Mouse (Mus musculus) adrenal gland (tissue): ENCODE data around the gene Gsn.

Source experiments
- intact Hi-C: fragments of 180-260 bp; cut with DNase I; formaldehyde crosslinking; loops from one replicate; pipeline ENCODE4 v1.15.1; 2025

The Gsn gene

DNA sequence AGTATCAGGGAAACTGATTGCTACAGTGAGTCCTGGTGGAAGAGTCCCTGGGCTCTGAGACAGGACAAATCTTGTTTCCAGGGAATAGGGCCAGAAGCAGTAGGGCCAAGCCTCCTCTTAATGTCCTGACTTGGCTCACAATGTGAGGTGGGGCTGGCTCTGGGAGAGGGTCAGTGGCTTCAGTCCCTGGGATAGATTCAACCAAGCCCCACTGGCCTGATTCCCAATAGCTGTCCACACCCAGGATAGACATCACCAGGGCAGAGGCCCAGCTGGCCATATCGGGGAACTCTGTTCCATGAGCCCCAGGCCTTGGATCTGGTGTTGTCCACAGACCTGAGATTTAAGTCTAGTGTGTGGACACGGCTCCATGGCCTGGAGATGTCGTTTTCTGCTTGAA lies 21.5 kb downstream of the Gsn start:
- intact Hi-C loops: no loop called here

DNA sequence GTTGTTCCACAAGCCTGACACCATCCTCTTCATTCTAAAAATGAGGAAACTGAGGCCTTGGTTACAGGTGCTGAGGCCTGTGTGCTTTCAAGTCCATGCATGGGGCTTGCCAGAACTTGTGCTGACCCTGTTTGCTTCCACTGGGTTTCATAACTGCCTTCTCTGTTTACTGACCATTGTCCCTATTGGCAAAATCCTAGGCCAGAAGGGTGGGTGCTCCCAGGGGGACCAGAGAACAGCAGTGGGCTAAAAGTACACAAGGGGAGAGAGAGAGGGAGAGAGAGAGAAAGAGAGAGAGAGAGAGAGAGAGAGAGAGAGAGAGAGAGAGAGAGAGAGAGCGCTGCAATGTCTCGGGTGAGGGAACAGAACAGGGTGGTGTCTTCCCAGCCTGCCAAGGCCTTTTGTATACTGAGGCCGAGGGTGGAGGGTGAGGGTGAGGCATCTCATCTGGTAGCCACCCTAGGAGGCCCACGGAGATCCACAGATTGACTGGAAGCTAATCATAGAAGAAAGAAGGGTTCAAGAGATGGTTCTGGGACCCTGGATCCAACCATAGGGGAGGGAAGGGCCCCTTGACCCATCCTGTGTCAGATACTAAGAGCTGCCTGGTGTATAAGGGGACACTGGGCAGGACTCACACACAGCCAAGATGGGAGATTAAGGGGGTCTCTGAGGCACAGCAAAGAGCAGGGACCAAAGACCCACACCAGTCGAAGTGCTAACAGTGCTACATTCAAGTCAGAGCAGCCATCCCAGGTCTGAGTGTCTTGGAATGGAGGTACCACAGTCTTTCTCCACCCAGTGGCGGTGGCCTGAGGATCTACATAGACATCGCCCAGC lies 22.4 kb downstream of the Gsn start:
- intact Hi-C loops: no loop called here

DNA sequence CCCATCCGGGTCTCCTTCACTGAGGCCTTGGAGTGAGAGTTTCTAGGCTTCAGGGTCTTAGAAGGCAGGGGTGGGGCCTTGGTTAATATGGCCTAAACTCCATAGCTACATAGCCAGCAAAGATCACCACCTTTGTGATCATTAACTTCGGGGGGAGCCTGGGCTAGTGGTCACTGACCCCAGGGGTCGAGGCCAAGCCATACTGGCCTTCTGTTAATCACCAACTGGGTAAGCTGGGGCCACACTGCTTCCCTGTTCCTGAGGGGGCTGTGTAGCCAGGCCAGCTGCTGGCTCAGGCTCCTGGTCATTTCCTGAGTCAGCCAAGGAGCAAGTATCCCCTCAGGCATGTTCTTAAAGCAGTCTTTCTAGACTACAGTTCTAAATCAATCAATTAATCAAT lies 23.8 kb downstream of the Gsn start:
- intact Hi-C loops: no loop called here

DNA sequence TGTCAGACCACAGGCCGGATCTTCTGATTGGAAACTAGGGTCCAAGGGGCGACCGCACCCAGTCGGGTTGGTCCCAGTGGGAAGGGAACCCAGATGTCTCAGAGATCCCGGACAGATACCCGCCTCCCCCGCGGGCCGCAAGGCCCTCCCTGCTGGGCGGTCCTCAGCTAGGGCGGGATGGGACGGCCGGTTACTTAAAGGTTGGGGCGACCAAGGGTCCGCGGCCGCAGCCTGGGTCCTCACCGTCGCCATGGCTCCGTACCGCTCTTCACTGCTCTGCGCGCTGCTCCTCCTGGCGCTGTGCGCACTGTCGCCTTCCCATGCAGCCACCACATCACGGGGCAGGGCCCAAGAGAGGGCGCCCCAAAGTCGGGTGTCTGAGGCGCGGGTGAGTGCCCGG lies 26.0 kb downstream of the Gsn start:
- intact Hi-C loops: no loop called here

DNA sequence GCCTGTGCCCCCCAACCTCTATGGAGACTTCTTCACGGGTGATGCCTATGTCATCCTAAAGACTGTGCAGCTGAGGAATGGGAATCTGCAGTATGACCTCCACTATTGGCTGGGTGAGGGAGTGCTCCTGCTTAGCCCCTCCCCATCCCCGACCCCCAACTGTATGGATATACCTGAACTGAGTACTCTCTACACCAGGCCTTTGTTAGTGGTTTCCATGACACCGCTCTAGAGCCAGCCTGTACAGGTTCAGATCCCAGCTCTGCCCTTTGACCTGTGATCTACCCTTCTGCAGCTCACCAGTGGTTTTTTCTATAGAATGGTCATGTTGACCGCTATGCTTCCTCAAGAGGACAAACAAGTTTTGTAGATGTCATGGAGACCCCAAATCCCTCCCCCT lies 27.8 kb downstream of the Gsn start:
- intact Hi-C loops: no loop called here

DNA sequence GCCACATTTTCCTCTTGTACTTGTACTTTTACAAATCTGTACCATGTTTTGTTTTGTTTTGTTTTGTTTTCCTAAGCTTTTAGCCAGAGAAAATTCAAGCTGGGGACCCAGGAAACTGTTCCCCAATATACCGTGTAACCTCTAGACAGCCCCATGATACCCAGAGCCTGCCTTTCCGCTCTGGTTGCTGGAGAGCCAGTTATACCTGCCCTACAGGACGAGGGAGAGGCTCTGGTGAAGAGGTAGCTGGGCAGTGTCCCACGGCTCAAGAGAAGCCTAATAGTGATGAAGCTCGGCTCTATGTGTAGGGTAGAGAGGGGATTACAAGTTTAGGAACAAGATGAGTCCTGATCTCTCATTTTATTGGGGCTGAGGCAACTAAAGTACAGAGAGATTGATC lies 29.0 kb downstream of the Gsn start:
- intact Hi-C loops: no loop called here

DNA sequence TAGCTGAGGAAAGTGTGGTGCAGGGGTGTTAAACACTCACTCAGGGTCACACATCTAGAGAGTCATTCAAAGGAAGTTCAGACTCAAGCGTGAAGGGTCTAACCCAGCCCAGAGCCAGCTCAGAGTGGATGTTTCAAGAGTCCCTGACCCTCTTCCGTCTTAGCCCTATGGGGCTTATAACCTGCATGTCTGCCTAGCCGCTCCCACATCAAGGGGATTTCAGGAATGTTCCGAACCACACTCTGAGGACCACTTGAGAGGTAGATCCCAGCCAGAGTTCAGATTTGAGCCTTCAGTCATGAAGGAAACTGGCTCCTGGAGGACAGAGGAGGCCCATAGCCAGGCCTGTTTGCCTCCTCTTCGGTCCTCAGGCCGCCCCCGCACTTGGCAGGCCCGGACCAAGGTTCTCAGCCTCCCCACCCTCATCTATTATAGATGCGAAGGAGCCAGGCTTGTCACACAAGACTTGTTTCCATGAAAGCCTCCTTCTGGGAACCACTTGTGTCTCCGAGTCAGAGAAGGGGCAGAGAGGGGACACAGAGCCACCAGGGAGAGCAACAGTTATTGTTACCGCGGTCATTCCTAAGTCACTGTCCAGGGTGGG lies 30.9 kb downstream of the Gsn start:
- intact Hi-C loops: no loop called here

DNA sequence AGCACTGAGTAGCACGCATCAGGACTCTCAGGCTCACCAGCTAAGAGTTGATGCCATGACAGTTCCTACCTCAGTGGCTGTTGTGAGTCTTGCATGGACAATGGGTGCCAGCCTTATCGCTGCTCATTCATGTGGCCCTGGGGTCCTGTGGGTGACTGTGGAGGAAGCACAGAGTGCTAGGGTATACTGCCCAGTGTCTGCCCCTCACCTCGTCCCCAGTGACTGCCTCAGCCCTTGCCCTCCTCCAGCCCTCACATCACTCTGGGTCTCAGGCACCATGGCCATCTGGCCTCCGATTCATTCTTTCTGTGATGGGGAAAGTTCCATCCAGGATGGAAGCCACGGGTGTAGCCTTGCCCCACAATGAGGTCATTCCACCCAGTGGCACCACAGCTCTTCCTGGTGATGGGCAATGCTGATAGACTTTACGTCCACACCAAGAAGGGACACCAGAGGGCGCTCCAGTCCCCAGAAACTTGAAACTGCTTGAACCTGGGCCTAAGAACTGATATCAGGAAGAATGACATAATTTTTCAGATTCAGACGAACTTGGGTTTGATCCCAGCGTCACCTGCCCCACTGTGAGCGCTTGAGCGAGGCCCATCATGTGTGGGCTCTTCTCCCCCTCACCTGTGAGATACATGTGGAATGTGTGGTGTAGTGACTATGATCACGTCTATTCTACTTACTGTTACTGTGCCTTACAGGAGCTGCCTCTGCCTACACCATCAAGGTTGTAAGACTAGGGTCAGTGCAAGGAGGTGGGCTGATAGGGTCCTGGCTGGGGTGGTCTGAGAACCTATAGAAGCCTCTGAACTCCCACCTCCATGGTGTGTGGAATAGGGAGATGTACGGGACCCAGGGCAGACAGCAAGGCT lies 32.8 kb downstream of the Gsn start:
- intact Hi-C loops: no loop called here

DNA sequence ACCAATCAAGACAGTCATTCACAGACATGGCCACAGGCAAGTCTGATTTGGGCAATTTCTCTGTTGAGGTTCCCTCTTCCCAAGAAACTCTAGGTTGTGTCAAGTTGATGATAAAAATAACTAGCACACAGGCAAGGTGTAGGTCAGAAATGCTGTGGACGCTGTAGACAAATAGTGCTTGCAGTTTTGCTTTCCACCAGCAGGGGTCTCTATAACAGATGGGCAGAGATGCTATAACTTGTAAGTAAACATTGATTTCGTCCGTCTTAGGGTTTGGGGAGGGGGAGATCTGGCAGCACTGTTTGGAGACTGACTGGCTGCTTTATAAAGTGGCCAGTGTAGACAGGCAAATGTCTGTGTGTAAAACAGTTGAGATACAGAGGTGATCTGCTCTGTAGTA lies 35.7 kb downstream of the Gsn start:
- intact Hi-C loops: no loop called here

DNA sequence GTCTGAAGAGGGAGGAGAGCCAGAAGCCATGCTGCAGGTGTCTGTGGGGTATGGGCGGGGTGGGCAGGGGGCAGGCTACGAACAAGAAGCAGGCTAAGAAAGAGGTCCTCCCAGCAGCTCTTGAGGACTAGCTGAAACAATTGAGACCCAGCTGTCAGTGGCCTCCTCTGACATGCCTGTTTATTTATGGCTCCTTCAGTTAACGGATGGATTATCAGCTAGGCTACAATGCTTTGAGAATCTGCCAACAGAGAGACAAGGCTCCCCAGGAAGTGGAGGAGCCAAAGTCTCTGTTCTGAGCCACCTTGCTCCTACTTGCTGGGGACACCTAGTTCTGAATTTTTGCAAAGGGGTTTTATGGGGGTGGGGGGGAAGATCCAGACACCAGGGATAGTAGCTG lies 36.5 kb downstream of the Gsn start:
- intact Hi-C loops: no loop called here

DNA sequence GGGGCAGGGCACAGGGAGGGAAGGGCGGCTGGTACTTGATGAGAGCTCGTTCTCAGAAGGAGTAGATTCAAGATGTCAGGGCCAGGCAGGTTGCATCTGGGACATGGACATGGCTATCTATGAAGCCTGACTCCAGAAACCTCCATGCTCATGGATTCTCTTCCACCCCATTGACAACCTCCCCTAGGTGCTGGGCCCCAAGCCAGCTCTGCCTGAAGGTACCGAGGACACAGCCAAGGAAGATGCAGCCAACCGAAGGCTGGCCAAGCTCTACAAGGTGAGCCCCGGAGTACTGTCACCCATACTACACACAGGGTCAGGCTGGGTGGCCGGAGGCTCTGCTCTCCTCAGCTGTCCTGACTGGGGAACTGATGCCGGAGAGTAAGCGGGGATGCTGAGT lies 37.1 kb downstream of the Gsn start:
- intact Hi-C loops: no loop called here

DNA sequence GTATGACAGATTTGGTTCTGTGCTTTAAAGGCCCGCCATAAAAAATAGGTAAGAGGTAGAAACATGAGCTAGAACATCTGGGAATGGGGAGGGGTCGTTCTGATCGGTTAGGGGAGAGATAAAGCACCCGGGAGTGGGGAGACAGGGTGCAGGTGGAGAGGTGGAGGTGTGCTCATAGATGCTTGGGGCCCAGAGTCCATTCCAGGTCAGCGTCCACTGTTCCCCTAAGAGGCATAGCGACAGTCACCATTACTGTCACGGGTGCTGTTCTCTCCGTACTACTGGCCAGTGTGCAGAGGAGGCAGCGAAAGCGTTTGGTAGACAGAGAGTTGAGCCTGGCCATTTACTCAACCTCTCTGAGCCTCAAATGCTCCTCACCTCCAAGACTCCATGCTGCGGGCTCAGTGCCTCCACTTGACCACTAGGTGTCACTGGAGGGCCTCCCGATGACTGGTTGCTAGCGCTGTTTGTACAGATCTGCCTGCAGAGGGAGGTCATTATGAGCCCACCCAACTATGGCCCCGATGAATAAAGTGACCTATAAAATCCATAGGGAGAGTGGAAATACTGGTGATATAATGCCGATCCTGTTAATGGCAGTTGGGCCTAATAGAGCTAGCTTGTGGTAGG lies 41.6 kb downstream of the Gsn start:
- intact Hi-C loops: loop anchor here (1.0 to 2.0 kb wide), 2 partner anchors 51 to 99 kb away; partner anchors contain the start of gene 4930402F06Rik

DNA sequence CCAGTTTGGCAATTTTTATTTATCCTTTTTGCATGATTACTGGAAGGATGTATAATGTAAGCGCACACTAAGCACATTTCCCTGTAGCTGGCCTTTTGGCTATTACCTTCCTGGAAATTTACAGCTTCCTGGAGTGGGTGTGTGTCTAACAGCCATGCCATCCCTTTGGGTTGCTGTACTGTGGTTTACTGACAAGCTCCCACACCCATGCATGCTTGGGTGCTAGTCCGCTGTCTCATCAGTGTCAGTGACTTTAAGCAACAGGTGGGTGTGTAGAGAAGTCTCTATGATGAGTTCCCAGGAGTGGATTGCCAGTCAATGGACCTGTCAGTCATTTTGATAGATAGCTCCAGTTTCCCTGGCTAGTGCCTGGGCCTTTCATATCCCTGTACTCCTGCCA lies 43.3 kb downstream of the Gsn start:
- intact Hi-C loops: loop anchor here (2.0 kb wide), 1 partner anchor 97 kb away; the partner anchor contains the start of gene 4930402F06Rik

DNA sequence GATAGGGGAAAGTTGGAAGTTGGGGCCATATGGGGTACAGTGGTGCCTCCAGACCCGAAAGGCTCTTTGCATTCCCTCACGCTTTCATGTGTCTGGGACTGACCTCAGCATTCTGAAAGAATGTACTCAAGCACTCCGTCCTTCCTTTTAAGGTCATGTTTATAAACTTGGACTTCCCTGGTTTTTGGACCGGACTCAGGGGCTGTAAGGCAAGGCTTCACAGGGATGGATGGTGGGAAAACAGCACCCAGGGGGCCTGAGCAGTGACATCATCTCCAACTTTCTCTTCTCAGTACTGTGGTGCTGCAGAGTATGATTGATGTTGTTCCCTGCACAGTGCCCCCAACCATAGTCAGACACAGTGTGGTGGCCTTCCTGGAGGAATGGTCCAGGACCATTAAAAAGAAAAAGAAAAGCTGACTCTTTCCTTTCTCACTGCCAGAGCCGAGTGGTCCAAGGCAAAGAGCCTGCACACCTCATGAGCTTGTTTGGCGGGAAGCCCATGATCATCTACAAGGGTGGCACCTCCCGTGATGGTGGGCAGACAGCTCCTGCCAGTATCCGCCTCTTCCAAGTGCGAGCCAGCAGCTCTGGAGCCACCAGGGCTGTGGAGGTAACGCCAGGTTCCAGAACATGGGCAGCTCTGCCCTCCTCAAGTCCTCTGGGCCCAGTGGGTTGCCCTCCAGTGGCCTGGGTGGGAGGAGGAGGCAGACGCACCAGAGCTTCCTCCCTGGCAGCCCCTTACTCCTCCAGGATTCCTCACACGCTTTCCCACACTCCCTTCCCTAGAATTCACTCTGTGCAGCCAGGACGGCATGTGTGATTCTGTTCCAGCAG lies 46.1 kb downstream of the Gsn start:
- intact Hi-C loops: loop anchor here (1.0 kb wide), 1 partner anchor 46 kb away; no protein-coding TSS in a partner anchor

DNA sequence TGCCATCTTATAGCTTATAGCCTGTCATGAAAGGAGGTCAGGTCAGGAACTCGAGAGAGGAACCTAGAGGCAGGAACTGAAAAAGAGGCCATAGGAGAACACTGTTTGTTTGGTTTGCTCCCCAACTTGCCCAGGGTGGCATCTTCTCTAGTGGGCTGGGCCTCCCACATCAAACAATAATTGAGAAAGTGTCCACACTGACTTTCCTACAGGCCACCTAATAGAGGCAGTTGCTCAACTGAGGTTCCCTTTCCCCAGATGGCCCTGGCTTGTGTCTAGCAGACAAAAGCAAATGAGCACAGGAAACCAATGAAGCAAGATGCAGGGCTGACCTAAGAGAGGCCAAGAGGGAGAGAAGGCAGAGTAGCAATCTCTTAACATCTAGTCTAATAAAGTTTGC lies 52.0 kb downstream of the Gsn start:
- intact Hi-C loops: no loop called here

DNA sequence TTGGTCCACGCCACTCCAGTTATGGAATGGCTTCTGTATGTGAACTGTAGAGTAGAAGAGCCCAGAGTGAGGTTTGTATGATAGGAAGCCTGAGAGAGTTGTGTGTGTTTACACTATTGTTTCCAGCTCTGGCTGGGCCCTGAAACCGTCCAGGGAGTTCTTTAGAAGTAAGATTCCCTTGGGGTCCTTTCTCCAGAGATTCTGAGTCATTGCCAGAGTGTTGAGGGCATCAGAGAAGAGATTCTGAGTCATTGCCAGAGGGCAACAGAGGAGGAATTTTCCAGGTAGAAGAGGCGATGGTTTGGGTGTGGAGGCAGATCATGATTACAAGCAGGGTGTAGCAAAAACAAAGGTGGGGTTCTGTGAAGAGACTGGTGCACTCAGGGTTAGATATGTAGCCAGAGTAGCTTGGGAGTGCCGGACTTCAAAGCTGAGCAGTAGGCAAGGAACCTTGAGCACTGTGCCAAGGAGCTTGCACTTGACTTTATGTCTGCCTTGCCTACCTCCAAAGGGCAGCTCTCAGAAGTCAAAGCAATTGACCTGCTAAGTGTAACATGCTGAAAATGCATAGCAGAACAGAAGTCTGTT lies 53.8 kb downstream of the Gsn start:
- intact Hi-C loops: no loop called here

DNA sequence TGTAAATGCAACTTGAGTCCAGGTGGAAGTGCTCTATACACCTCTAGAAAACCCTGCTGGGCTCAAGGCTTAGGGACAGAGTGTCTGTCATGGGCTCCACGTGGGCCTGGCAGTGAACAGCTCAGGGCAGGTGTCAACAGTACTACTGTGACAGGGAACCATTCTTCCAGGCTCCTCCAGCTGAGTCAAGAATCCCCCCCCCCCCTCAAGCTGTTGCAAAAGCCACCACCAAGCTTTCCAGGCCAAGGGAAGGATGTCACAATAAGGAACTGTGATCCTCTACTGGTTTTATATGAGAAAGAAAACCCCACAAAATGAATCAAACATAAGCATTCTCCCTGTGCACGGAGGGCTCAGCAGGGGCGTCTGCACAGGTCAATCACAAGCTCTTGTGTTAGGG lies 58.1 kb downstream of the Gsn start:
- intact Hi-C loops: no loop called here

DNA sequence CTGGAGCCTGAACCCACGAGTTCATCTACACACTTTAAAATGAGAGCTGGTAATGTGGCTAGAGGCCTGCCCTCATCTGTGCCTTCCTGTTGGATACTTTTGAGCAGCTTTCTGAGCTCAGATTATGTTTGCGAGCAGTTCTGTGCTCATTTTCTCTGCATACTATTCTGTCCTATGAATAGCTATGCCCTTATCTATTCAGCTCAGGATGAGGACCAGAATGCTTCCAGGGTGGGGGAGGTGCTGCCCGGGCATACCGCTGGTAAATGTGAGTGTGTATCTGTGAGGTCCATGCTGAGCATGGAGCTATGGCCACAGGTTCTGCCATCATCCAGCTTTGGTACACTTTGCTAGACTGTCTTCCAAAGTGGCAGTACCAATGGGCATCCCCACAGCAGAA lies 61.4 kb downstream of the Gsn start:
- intact Hi-C loops: no loop called here

DNA sequence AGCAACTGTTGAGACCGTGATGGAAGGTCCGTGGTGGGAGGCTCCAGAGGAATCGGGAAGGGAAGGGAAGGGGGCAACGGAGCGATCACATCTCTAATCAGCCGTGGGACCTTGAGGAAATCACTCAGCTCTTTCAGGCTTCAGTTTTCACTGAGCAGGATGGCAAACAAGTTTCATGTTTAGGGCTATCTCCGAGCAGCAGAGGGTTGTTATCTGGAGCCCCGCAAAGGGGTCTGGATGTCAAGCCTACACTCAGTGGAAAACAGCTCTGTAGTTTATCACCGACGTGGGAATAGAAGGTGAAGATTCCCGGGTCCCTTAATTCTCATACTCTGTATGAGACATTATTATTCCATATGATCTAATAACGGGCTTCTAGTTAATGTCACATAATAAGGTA lies 62.2 kb downstream of the Gsn start:
- intact Hi-C loops: no loop called here

DNA sequence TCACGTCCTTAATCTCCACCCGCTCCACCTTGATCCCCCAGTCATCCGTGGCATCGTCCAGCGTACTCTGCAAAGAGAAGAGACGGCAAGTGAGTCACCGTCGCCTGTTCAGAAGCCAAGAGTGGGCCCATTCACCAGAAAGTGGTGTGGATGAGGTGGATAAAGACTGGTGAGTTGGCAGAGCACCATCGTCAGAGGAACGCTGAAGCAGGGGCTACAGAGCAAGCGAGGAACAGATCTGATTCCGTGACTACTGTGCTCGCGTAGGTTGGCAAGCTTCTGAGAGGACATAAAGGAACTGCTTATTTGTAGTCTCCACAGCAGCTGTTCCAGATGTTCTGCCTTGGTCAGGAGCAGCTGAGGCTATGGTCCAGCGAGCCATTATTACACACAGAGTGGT lies 64.2 kb downstream of the Gsn start:
- intact Hi-C loops: no loop called here
